Comparison of ENCODE assay signal across 9 mouse cellular contexts in the genomic region with DNA sequence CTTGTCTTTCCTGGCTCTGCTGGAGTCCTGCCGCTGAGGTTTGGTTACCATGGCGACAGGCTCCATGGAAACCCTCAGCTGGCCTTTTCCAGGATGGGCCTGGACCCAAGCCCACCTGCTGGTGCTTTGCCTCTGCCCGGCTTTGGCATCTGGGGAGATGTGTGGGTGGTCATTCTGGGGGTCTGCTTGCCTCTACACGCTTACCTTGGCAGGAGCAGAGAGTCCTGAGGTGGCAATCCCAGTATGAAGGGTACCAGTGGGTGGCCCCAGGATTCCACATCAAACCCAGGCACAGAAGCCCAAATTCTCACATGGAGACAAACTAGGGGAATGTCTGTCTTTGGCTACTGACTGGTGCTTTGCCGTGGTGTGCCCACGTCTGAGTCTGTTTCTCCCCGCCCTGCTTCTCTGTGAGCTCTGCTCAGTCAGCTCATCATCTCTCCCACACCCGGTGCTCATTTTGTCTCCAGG. TPM values are rescaled to one million over a fixed set of nuclear protein-coding genes. Genes with fewer than 3 reads are reported as not detected.
DNase-seq lines count a peak whose midpoint lies in the region; ATAC-seq and TF ChIP-seq lines count a peak whose summit lies in the region.
"Had no signal": no experiment of that assay in that cellular context is flagged by ENCODE, and none has a peak within 500 bp of the region (broad histone marks: within the 10 kb centered on the region; RNA-seq: fewer than 3 reads in every experiment).

No protein-coding gene starts in this region.

- WGBS in cerebellum, adult 2 months = 45% methylated on average over 8 of the region's 8 CpGs
- WGBS in hindbrain, embryonic 13.5 days = 9% methylated on average over 8 of the region's 8 CpGs
- WGBS in limb, embryonic 11.5 days = 32% methylated on average over 8 of the region's 8 CpGs

- intact Hi-C loops in heart, postnatal 10 days (cut with DNase I) = no loop called here

- H3K27ac ChIP-seq in cerebellum, adult 2 months (ENCODE audit: insufficient read depth, low read length) = no peak overlapping the region
- H3K27ac ChIP-seq in hindbrain, embryonic 13.5 days = peak overlapping the region; percentile 86
- no peak overlapping the region for H3K27ac ChIP-seq in limb, embryonic 11.5 days (replicated peaks; ENCODE audit: low read depth, low read length)
- H3K27ac ChIP-seq: limb, embryonic 13.5 days had no signal

- TF ChIP-seq CTCF in cerebellum, adult 2 months (IDR thresholded peaks at IDR 0.05; ENCODE audit: borderline replicate concordance, insufficient read depth, low read depth, low read length) = no peak

- H3K36me3 ChIP-seq in hindbrain, embryonic 13.5 days = no peaks in the 10 kb centered on the region
- no peaks in the 10 kb centered on the region for H3K36me3 ChIP-seq in limb, embryonic 11.5 days (ENCODE audit: control insufficient read depth, insufficient read depth, low read length)
- H3K36me3 ChIP-seq: limb, embryonic 13.5 days had no signal

- H3K4me1 ChIP-seq in cerebellum, adult 2 months (ENCODE audit: control insufficient read depth, insufficient read depth, low read length) = peaks cover 33% of the 10 kb centered on the region
- peaks cover 51% of the 10 kb centered on the region for H3K4me1 ChIP-seq in hindbrain, embryonic 13.5 days (replicated peaks)
- H3K4me1 ChIP-seq in limb, embryonic 11.5 days (ENCODE audit: control insufficient read depth, insufficient read depth, low read length) = peaks cover 16% of the 10 kb centered on the region

- H3K9ac ChIP-seq in hindbrain, embryonic 13.5 days = peak overlapping the region; percentile 19; the same call in 1 of the 2 replicates
- H3K9ac ChIP-seq in limb, embryonic 11.5 days (ENCODE audit: low read length) = no peak overlapping the region
- H3K9ac ChIP-seq: limb, embryonic 13.5 days had no signal

- H3K27me3 ChIP-seq in cerebellum, adult 2 months (ENCODE audit: control insufficient read depth, insufficient read depth, low read length) = no peaks in the 10 kb centered on the region
- peaks cover 72% of the 10 kb centered on the region for H3K27me3 ChIP-seq in hindbrain, embryonic 13.5 days
- H3K27me3 ChIP-seq in limb, embryonic 11.5 days (ENCODE audit: control insufficient read depth, insufficient read depth, low read length) = peaks cover 12% of the 10 kb centered on the region

- ATAC-seq in hindbrain, embryonic 13.5 days (ENCODE audit: low FRiP score) = peak; percentile 40; the same call in 1 of the 2 replicates
- ATAC-seq in limb, embryonic 11.5 days (ENCODE audit: insufficient number of reproducible peaks, low FRiP score, low TSS enrichment, low read depth) = no peak

- DNase-seq in cerebellum, adult 2 months = peak; percentile 48 to 54
- no peak for DNase-seq in cerebellum, adult 11 months
- DNase-seq in limb, embryonic 11.5 days (ENCODE audit: low spot score) = peak; percentile 77
- DNase-seq in right cerebral cortex, postnatal 4 days = peak; percentile 87
- no peak for DNase-seq in kidney, adult 11 months
- DNase-seq in adipocyte (ENCODE audit: low spot score) = no peak
- no peak for DNase-seq in heart, postnatal 10 days

- H3K9me3 ChIP-seq in hindbrain, embryonic 13.5 days = no peaks in the 10 kb centered on the region
- H3K9me3 ChIP-seq in limb, embryonic 11.5 days (ENCODE audit: control insufficient read depth, low read length) = no peaks in the 10 kb centered on the region
- H3K9me3 ChIP-seq: limb, embryonic 13.5 days had no signal

- TF ChIP-seq POLR2A in cerebellum, adult 2 months (IDR thresholded peaks at IDR 0.05; ENCODE audit: borderline replicate concordance, insufficient read depth, low read length) = no peak

- H3K4me3 ChIP-seq in cerebellum, adult 2 months (replicated peaks; ENCODE audit: insufficient read depth, low read depth, low read length) = no peak overlapping the region
- H3K4me3 ChIP-seq in hindbrain, embryonic 13.5 days = no peak overlapping the region
- no peak overlapping the region for H3K4me3 ChIP-seq in limb, embryonic 11.5 days (ENCODE audit: low read depth, low read length)
- H3K4me3 ChIP-seq: limb, embryonic 13.5 days had no signal

- H3K4me2 ChIP-seq in hindbrain, embryonic 13.5 days = peak overlapping the region; percentile 17; the same call in 1 of the 2 replicates
- no peak overlapping the region for H3K4me2 ChIP-seq in limb, embryonic 11.5 days (ENCODE audit: low read depth, severe bottlenecking)
- H3K4me2 ChIP-seq: limb, embryonic 13.5 days had no signal

RNA-seq across cellular contexts. Expression of a gene that starts 47.0 kb away (rescaled TPM):
- 18.9 and 19.0 TPM in 2 replicates for polyA plus RNA-seq in cerebellum, adult 2 months (2012; rRNA removed)
- 29.4 and 31.4 TPM in 2 replicates for polyA plus RNA-seq in hindbrain, embryonic 13.5 days (2015; fragmentation: Nextera tagmentation; extraction: Ambion mirVana)
- 18.7 and 18.8 TPM in 2 replicates for polyA plus RNA-seq in limb, embryonic 11.5 days (2014; fragmentation: Nextera tagmentation; extraction: Ambion mirVana)
- 10 to 100 TPM; 13.9 to 16.9 TPM for total RNA-seq in heart, postnatal 10 days (2021)

Comparison
In these comparisons a context has a peak if more than half of its experiments do, and no peak if none do; other contexts are left out.
1. DNase-seq: peak in cerebellum, adult 2 months (2 of 2), limb, embryonic 11.5 days (single experiment) and right cerebral cortex, postnatal 4 days (single experiment); none in cerebellum, adult 11 months (single experiment), kidney, adult 11 months (single experiment), adipocyte (single experiment) and heart, postnatal 10 days (0 of 2).